ENCODE assay signal across 7 mouse cellular contexts in the genomic region with DNA sequence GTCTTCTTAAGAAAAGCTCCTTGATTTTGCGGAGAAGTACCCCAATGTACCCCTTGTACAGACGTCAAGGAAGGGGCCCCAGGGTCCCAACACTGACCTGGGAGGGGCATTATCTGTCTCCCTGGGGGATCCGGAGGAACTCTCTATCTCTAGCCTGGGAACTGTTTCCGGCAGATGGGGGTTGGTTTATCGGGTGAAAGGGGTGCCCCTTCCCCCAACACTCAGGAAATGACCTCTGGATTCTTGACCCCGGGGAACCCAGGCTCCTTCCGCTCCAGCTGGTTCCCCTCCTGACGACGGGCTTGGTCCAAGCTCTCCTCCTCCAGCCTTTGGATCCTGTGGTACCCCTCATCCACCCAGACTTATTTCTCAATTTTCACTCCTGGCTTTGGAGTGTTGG. TPM values are rescaled to one million over a fixed set of nuclear protein-coding genes. Genes with fewer than 3 reads are reported as not detected.
DNase-seq lines count a peak whose midpoint lies in the region; ATAC-seq and TF ChIP-seq lines count a peak whose summit lies in the region.

No protein-coding gene starts in this region.

- TF ChIP-seq EP300 in heart, adult 2 months (IDR thresholded peaks at IDR 0.05; ENCODE audit: insufficient read depth, low read depth, low read length): peak; percentile 65; the same call in 1 of the 2 replicates

- TF ChIP-seq POLR2A in heart, adult 2 months (IDR thresholded peaks at IDR 0.05; ENCODE audit: insufficient read depth, low read depth, low read length): no peak

- H3K27ac ChIP-seq in embryonic facial prominence, embryonic 12.5 days: no peak overlapping the region
- H3K27ac ChIP-seq in heart, adult 2 months: peak overlapping the region; percentile 91
- peak overlapping the region; percentile 52; the same call in 1 of the 2 replicates for H3K27ac ChIP-seq in lung, embryonic 16.5 days (ENCODE audit: low read length)

- peaks cover 60% of the 10 kb centered on the region for H3K27me3 ChIP-seq in embryonic facial prominence, embryonic 12.5 days
- no peaks in the 10 kb centered on the region for H3K27me3 ChIP-seq in heart, adult 2 months (ENCODE audit: control insufficient read depth, insufficient read depth, low read length)
- peaks cover 12% of the 10 kb centered on the region for H3K27me3 ChIP-seq in lung, embryonic 16.5 days (ENCODE audit: control insufficient read depth, insufficient read depth, low read depth, low read length)

- H3K4me1 ChIP-seq in embryonic facial prominence, embryonic 12.5 days: peaks cover 34% of the 10 kb centered on the region
- peaks cover 4% of the 10 kb centered on the region; the same call in 1 of the 2 replicates for H3K4me1 ChIP-seq in heart, adult 2 months (ENCODE audit: control insufficient read depth, insufficient read depth, low read length)
- peaks cover 26% of the 10 kb centered on the region for H3K4me1 ChIP-seq in lung, embryonic 16.5 days (replicated peaks; ENCODE audit: control insufficient read depth, insufficient read depth, low read length)

- peak overlapping the region; percentile 61 for H3K4me3 ChIP-seq in embryonic facial prominence, embryonic 12.5 days
- H3K4me3 ChIP-seq in heart, adult 2 months: peak overlapping the region; percentile 55
- H3K4me3 ChIP-seq in lung, embryonic 16.5 days (ENCODE audit: low read length): peak overlapping the region; percentile 73

- TF ChIP-seq CTCF in heart, adult 2 months (IDR thresholded peaks at IDR 0.05): no peak

- H3K9me3 ChIP-seq in embryonic facial prominence, embryonic 12.5 days: no peaks in the 10 kb centered on the region
- no peaks in the 10 kb centered on the region for H3K9me3 ChIP-seq in lung, embryonic 16.5 days (ENCODE audit: control insufficient read depth, low read length)

- peak; percentile 67 to 68 for DNase-seq in heart, adult 2 months
- DNase-seq in kidney, adult 9 months: peak; percentile 62
- DNase-seq in right cerebral cortex, postnatal 36 days (ENCODE audit: low spot score in 2 of 2): no peak
- DNase-seq in layer of hippocampus, adult 11-12 months (ENCODE audit: low spot score): no peak

- H3K79me2 ChIP-seq in heart, adult 2 months (replicated peaks; ENCODE audit: control insufficient read depth, insufficient read depth, low read length): no peaks in the 10 kb centered on the region

- peak overlapping the region; percentile 61 for H3K4me2 ChIP-seq in embryonic facial prominence, embryonic 12.5 days (replicated peaks)
- H3K4me2 ChIP-seq in lung, embryonic 16.5 days (ENCODE audit: low read depth, low read length): peak overlapping the region; percentile 100

- ATAC-seq in embryonic facial prominence, embryonic 12.5 days (ENCODE audit: insufficient number of reproducible peaks, insufficient read depth, low FRiP score, low TSS enrichment): no peak
- ATAC-seq in lung, embryonic 16.5 days (ENCODE audit: low read depth): peak; percentile 8
- ATAC-seq in monocyte, adult 5-6 weeks (replicated peaks; ENCODE audit: insufficient number of reproducible peaks, low FRiP score, low TSS enrichment, poor library complexity, severe bottlenecking): no peak

- intact Hi-C loops in heart, adult 2 months (cut with DNase I): loop anchor here (1.0 kb wide), 1 partner anchor 50 kb away; no protein-coding TSS in a partner anchor

- WGBS in embryonic facial prominence, embryonic 12.5 days: 7% methylated on average over 9 of the region's 9 CpGs
- WGBS in heart, adult 2 months: 17% methylated on average over 9 of the region's 9 CpGs
- 2% methylated on average over 9 of the region's 9 CpGs for WGBS in lung, embryonic 16.5 days

- H3K36me3 ChIP-seq in embryonic facial prominence, embryonic 12.5 days: no peaks in the 10 kb centered on the region
- H3K36me3 ChIP-seq in heart, adult 2 months (ENCODE audit: control insufficient read depth, insufficient read depth, low read length): 0 out of 2 replicates have a peak, but pooled peaks cover 3% of the 10 kb centered on the region
- H3K36me3 ChIP-seq in lung, embryonic 16.5 days (ENCODE audit: control insufficient read depth, insufficient read depth, low read length): no peaks in the 10 kb centered on the region

- H3K9ac ChIP-seq in embryonic facial prominence, embryonic 12.5 days: 0 out of 2 replicates have a peak overlapping the region, but pooled peaks have one; percentile 15
- H3K9ac ChIP-seq in heart, adult 2 months (ENCODE audit: low read depth, low read length): peak overlapping the region; percentile 83
- peak overlapping the region; percentile 68 for H3K9ac ChIP-seq in lung, embryonic 16.5 days (ENCODE audit: low read length)

RNA-seq across cellular contexts. Expression of a gene that starts 2.8 kb away (rescaled TPM):
- polyA plus RNA-seq in embryonic facial prominence, embryonic 12.5 days (2016; fragmentation: Nextera tagmentation; extraction: Ambion mirVana): 24.5 and 30.9 TPM in 2 replicates
- total RNA-seq in heart, adult 2 months (2021): 10 to 100 TPM; 43.3 to 48.0 TPM
- polyA plus RNA-seq in heart, adult 2 months (2012; rRNA removed): 90.1 and 97.2 TPM in 2 replicates
- polyA plus RNA-seq in lung, embryonic 16.5 days (2015; fragmentation: Nextera tagmentation; extraction: Ambion mirVana): 93.7 and 111 TPM in 2 replicates
- 260 to 384 TPM (median 349 TPM) in 3 replicates for total RNA-seq in monocyte, adult 5-6 weeks (2017)

RNA-seq across cellular contexts. Expression of a gene that starts 16.6 kb away (rescaled TPM):
- polyA plus RNA-seq in embryonic facial prominence, embryonic 12.5 days (2016; fragmentation: Nextera tagmentation; extraction: Ambion mirVana): 2.8 and 4.9 TPM in 2 replicates
- total RNA-seq in heart, adult 2 months (2021): 1 to 10 TPM; 4.5 to 5.2 TPM
- 3.4 TPM in 2 replicates for polyA plus RNA-seq in heart, adult 2 months (2012; rRNA removed)
- 0.88 and 1.0 TPM in 2 replicates for polyA plus RNA-seq in lung, embryonic 16.5 days (2015; fragmentation: Nextera tagmentation; extraction: Ambion mirVana)
- not detected in 3 replicates for total RNA-seq in monocyte, adult 5-6 weeks (2017)

RNA-seq across cellular contexts. Expression of a gene that starts 17.8 kb away (rescaled TPM):
- polyA plus RNA-seq in embryonic facial prominence, embryonic 12.5 days (2016; fragmentation: Nextera tagmentation; extraction: Ambion mirVana): 3.5 and 6.0 TPM in 2 replicates
- 1,000 to 10,000 TPM; 1,101 to 1,298 TPM for total RNA-seq in heart, adult 2 months (2021)
- polyA plus RNA-seq in heart, adult 2 months (2012; rRNA removed): 1,120 and 1,632 TPM in 2 replicates
- 28.6 and 36.1 TPM in 2 replicates for polyA plus RNA-seq in lung, embryonic 16.5 days (2015; fragmentation: Nextera tagmentation; extraction: Ambion mirVana)
- 4.5 to 17.7 TPM (median 7.7 TPM) in 3 replicates for total RNA-seq in monocyte, adult 5-6 weeks (2017)

RNA-seq across cellular contexts. Expression of a gene that starts 38.5 kb away (rescaled TPM):
- polyA plus RNA-seq in embryonic facial prominence, embryonic 12.5 days (2016; fragmentation: Nextera tagmentation; extraction: Ambion mirVana): 158 and 159 TPM in 2 replicates
- 100 to 1,000 TPM in 1 of 2 experiments, 10 to 100 TPM in 1; 93.0 to 103 TPM for total RNA-seq in heart, adult 2 months (2021)
- polyA plus RNA-seq in heart, adult 2 months (2012; rRNA removed): 51.7 and 58.5 TPM in 2 replicates
- 120 and 132 TPM in 2 replicates for polyA plus RNA-seq in lung, embryonic 16.5 days (2015; fragmentation: Nextera tagmentation; extraction: Ambion mirVana)
- total RNA-seq in monocyte, adult 5-6 weeks (2017): 222 to 393 TPM (median 317 TPM) in 3 replicates

Comparison
In these comparisons a context has a peak if more than half of its experiments do, and no peak if none do; other contexts are left out.
1. H3K9ac ChIP-seq: peak in every context shown above with its lines; median percentile 83 in heart, adult 2 months; 68 in lung, embryonic 16.5 days; 15 in embryonic facial prominence, embryonic 12.5 days.
2. DNase-seq: peak in heart, adult 2 months (2 of 2) and kidney, adult 9 months (single experiment); none in right cerebral cortex, postnatal 36 days (0 of 2) and layer of hippocampus, adult 11-12 months (single experiment).
3. RNA of a gene that starts 17.8 kb away (polyA plus RNA-seq): 1,120 to 1,632 TPM in heart, adult 2 months; 28.6 to 36.1 TPM in lung, embryonic 16.5 days and 3.5 to 6.0 TPM in embryonic facial prominence, embryonic 12.5 days; every median in the first group is over 10 times any median in the second.
4. Peak in every context shown above with its lines, with median percentiles within 50 percentile points of each other: H3K4me3 ChIP-seq.